Mouse (Mus musculus) ES-E14 (cell line): ENCODE results near the gene Alcam.

Experiments used
- MAFK ChIP-seq: IDR thresholded peaks from 2 replicates; pipeline ENCODE4 v1.6.1; 2014; ENCODE audit warnings: mild to moderate bottlenecking, low read depth, low read length, inconsistent platforms; ENCODE audit not compliant: insufficient read depth
- ZNF384 ChIP-seq: IDR thresholded peaks from 2 replicates; pipeline ENCODE4 v1.6.1; 2012; ENCODE audit warnings: low read depth, low read length, inconsistent platforms

DNA sequence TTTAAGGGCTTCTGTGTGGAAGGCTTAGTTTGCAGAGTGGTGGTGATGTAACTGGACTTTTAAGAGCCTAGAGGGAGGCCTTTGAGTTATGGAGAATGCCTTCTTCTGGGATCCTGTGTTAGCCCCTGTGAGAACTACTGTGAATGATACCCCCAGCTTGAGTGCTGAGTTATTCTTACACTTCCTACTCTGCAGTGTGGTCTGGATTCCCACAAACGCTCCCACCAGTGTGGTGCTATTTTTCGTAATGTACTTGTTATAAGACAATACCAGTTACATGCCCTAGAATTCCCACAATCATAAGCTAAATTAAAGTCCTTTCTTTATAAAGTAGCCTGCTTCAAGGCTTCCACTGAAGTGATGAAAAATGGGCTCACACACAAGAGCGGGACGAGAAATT, 87.0 kb downstream of the Alcam start:
- TF ChIP-seq ZNF384 (no peak), MAFK (no peak)
